Mouse (Mus musculus) hematopoietic stem cell, adult 5-6 weeks (primary cell): ENCODE results near the gene Agmo. TPM values are rescaled to one million over a fixed set of nuclear protein-coding genes. Genes with fewer than 3 reads are reported as not detected.
A peak's percentile ranks its signal among the peaks of the same experiment; 100 is the strongest.

Experiments used
- ATAC-seq, 2 experiments: fragments of 125-278 bp in 1 of 2; replicated peaks in 1 of 2; 2 replicates each; pipeline ENCODE4 v1.8.0; 2016 to 2017; ENCODE audit warnings: inconsistent platforms in 2 of 2, mild to moderate bottlenecking in 2 of 2, moderate number of reproducible peaks in 2 of 2, low read depth in 1 of 2, moderate TSS enrichment in 1 of 2; ENCODE audit not compliant: low FRiP score in 2 of 2, poor library complexity in 2 of 2, severe bottlenecking in 2 of 2, insufficient read depth in 1 of 2, low TSS enrichment in 1 of 2
- total RNA-seq: library from RNA; stranded (forward); fragments of 172-1452, 232-1000 nt; gene quantifications from 2 replicates; pipeline ENCODE4 v1.2.3, GENCODE M21; 2017

The Agmo gene
- total RNA-seq = 3.5 and 5.1 TPM in 2 replicates

DNA sequence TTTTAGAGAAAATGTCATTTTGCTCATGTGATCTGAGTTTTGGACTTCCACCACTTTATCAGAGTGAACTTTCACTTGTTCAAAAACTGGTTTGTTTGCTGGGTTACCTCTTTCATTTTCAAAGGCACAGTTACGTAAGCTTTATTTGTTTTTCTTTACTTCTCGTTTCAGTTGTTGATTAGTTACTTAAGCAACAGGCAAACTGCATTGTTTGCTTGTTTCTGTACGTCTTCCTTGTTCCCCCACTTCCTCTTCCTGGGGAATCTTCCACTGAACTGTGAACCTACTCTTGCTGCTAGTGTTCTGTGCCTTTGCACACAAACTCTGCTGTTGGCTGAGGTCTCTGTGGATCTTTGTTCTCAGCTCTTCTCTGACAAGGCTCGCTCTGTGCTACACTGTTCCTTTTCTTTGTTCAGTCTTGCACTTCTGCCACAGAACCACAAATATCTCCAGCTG, at the start of gene Agmo:
Agmo (plus strand) TSS at position 76 of the 456 bp plus-strand sequence.
- peak; percentile 87 to 96 for ATAC-seq

DNA sequence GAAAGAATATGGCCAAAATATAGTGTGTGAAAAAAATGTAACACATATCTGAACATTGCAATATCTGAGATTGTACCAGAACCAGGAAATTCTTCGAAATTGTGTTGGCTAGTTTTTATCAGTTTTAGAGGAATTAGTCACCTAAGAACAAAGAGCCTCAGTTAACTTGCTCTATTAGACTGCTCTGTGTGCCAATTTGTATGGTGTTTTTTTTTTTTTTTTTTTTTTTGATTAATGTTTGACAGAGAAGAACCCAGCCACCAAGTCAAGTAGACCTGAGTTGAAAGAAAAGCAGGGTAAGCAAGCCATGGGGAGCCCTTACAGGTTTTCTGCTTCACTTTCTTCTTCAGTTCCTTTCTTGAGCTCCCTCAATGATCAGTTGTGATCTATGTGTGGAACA, 10.3 kb upstream of the Agmo start:
- no peak for ATAC-seq

DNA sequence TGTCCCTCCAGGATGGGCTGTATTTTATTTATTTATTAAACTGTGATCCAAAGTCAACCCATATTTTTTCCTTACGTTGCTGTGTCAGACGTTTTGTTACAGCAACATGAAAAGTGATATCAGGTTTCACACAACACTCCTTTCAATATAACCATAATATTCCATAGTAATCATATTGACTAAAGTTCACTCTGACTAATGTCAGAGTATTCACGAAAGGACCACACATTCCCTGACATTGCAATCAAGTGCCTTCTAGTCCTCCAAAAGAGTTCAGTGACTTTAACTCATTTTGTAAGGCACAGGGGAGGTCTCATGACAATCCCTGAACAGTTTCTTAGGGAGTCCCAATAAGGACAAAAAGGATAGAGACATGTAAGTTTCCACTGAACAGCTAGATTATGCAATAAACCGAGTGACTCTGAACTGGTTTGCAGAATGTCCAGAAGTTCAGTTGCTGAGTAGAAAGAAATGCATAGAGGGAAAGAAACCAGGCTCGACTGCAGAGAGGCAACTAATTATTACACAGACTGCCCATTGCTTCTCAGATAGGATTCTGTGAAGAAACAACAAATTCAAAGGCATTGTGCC, 371 bp upstream of the Agmo start:
- peak in 1 of 2 experiments; percentile 13; a peak in 1 of 4 replicates for ATAC-seq

DNA sequence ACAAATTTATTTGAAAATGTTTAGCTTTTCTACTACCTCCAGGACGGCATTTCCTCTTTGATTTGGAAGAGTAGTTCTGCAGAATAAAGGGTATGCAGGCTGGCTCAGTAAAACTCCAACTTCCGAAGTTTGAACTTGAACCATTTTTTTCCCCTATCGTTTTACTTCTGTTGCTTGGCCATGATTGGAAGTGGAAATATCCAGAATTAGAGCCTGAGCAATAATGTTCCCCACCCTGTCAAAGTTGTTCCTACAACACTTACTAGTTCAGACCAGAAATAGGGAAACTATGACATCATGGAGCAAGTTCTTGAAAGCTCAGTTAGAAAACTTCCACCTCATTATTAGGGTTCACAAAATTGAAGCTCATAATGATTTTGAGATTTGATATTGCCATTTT, 1.0 kb downstream of the Agmo start:
- ATAC-seq = no peak

DNA sequence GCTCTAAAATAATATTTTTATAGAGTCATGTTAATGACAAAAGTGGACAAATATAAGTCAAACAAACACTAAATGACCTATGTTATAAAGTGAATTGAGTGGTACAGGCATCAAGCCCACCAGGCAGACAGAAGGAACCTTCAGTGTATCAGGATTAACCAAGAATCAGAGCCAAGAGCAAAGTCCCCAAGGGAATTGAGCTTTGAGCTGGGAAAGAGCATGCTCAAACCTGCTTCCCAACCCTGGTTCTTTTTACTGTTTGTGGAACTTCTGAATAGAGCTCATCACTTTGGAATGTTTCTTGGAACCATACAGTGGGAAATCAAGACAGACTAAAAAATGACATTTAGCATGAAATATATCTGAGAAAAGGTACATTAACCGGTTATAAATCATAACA, 3.4 kb downstream of the Agmo start:
- ATAC-seq = no peak

GRCm38 (mm10) chr12:37251688-37252087, 10.2 kb downstream of the Agmo start:
- ATAC-seq = no peak

- no peak for ATAC-seq
Measured at GRCm38 (mm10) chr12:37257099-37257498, 15.7 kb downstream of the Agmo start.

DNA sequence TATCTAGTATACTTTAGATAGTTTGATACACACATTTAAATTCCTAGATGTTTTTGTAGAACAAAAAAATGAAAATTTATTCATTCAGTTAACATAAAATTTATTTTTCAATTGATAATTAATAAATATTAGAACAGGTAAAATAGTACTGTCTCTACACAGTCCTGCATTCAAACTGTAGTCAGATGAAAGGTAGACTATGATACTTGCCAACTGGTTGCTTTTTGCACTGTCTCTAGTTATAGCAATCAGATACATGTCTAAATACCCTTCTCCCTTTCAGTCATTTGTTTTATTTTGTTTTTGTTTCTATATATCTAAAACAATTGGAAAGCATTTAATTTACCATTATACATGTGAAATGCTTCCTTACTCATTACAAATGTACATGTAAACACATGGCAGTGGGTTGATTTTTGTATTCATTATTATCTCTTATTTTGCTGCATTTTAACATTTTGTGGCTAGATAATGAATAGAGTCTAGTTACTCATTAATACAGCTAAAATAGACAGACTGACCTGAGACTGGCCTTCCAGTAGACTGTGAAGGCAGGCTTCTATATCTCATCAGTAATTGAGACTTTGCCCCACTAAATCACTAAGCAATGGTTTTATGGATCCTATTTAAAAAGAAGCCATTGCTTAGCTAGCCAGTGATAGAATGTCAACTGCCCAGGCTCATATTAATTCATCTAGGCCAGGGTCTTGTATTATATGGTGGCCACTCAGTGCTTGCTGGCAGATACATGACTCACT, 18.5 kb downstream of the Agmo start:
- ATAC-seq = no peak

- no peak for ATAC-seq
Measured at GRCm38 (mm10) chr12:37263685-37264084, 22.2 kb downstream of the Agmo start.

DNA sequence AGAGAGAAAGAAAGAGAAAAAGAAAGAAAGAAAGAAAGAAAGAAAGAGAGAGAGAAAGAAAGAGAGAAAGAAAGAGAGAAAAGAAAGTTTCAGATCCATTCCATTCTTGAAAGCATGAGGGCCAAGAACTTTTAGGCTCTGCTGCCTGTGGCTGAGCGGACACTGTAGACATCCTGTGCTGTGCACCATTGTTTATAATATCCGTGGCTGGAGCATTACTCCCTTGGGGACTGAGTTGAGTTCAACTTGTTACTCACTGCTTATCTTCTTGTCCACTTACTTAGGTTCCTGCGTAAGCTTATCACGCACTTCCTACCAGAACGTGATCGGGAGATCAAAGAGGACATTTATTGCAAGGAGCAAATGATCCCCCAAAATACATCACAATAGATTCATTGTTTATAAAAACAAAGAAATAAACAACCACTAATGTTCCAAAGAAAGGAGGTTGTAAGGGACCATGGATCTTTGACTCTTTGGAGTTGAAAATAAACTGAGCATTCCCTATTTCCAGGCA, 27.3 kb downstream of the Agmo start:
- no peak for ATAC-seq

DNA sequence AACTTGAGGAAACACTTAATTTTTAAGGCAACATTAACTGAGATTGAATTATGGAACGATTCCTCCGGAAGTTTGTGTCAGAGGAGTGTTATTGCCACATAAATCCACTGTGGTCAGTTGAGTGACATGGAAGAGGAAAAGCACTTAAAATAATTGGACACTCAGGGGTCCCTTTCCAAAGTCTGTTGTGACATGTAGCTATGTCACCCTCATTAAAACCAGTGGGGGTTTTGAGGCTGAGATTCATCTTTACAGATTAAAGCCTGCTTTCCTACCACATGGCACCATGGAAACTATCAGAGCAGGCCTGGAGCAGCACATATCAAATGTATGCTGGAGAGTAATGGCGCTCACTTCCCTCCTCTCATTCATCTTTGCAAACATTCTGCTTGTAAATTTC, 31.2 kb downstream of the Agmo start:
- peak; percentile 22 to 45; a peak in 2 of 4 replicates for ATAC-seq

- no peak for ATAC-seq
Measured at GRCm38 (mm10) chr12:37273964-37274657, 32.7 kb downstream of the Agmo start.

GRCm38 (mm10) chr12:37274658-37275019, 33.2 kb downstream of the Agmo start:
- no peak for ATAC-seq

- no peak for ATAC-seq
Measured at GRCm38 (mm10) chr12:37306956-37307466, 65.6 kb downstream of the Agmo start.

DNA sequence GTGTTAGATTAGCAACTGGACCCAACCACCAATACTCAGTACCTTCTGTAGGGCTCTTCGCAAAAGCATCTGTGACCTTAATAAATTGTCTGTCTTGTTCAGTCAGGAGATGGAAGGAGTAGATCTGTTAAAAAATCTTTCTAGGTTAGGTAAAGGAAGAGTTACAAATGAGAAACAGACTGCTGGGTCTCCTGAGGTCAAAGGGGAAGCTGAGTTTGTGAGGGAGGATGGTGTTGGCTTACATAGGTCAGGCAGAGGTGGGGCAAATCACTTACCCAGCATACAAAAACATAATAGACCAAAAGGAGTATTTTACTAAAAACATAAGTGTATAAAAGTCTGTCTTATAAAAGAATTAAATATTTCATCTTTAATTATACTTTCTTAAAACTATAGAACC, 69.3 kb downstream of the Agmo start:
- no peak for ATAC-seq

DNA sequence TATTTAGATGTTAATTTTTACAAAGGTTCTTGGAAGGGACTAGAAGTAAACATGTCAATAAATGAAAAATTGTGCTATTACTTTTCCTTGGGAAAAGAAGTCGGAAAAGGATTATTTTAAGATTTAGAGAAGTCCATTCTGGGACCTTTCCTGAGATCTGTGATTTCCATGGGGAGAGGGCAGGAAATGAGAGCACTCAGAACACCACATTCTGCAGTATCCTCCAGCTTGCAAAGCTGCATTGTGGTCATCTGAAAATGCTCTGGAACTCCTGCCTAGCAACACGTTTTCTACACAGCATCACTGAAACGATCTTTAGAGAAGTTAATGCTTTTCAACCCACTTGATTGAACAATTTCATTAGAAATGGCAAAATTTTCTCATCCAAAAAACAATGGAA, 81.4 kb downstream of the Agmo start:
- no peak for ATAC-seq

DNA sequence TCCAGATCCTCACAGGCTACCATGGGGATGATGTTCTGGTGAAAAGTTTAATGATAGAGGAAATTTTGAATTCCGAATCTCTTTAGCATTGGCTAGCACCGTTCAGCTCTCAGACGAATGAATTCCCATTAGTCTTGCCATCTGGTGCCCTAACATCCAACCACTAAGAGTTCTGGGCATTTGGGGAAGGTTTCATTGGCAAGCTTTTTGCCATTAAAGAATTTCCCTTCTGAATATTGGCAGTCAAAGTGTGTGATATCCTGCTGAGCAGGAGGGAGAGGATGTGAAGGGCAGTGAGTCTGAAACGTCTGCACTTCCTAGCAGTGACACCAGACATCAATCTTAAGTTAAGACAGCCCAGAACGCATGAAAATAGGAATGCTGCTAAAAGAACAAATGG, 93.5 kb downstream of the Agmo start:
- no peak for ATAC-seq

DNA sequence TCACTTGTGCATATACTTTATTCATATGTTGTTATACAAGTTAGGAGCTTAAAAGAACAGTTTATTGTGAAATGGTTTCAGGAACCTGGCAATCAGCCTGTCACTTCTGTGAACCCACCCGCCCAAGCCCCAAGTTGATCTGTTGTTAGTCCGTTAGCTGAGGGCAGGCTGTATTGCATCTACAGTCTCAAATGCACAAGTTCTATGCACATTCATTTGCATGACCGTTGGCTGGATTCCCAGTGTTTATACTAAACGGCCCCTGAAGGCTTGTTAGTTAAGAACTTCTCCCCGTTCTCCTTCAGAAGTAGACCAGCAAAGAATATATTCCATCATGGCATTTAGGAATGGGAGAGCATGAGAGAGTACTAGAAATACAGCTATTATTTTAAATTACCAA, 102.8 kb downstream of the Agmo start:
- ATAC-seq = no peak
